Mouse (Mus musculus): ENCODE results near the gene Pla2g2d. TPM values are rescaled to one million over a fixed set of nuclear protein-coding genes. Genes with fewer than 3 reads are reported as not detected.

Gene Pla2g2d
- total and polyA plus RNA-seq, 3 experiments, result not detected

DNA sequence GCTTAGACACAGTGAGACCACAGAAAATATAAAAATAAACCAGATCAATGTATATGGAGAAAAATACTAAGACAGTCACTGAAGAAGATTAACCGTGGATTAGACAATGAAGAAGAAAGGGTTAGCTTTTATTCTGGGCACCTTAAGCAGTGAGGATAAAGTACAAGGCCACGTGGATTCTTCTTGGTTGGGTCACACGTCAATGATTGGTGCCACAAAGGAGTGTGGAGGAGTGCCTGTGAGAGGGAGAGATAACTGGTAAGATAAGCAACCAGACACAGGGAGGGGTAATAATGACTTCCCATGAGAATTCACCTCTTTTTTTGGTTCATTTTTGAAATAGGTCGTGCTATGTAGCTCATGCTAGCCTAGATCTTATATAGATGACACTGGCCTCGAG, 3.1 kb upstream of the Pla2g2d start:
- H3K27me3 ChIP-seq (ENCODE audit: control insufficient read depth in 1 of 2, insufficient read depth in 2 of 2, low read length in 2 of 2), result no peaks in the 10 kb centered on the region
- no peaks in the 10 kb centered on the region for H3K79me2 ChIP-seq (ENCODE audit: control insufficient read depth, insufficient read depth, low read length, poor library complexity)
- H3K9ac ChIP-seq (ENCODE audit: control insufficient read depth, low read depth, low read length, poor library complexity, severe bottlenecking), result no peak overlapping the region
- no peak for DNase-seq (ENCODE audit: low read depth, low spot score)
- no peaks in the 10 kb centered on the region for H3K4me1 ChIP-seq (ENCODE audit: control insufficient read depth in 1 of 2, insufficient read depth in 2 of 2, low read length in 2 of 2)
- TF ChIP-seq KAT2A (conservative IDR thresholded peaks at IDR 0.05; ENCODE audit: low read depth, low read length), result no peak
- TF ChIP-seq ELF1 (IDR thresholded peaks at IDR 0.05; ENCODE audit: low read depth, low read length), result no peak
- TF ChIP-seq POLR2AphosphoS2 (IDR thresholded peaks at IDR 0.05; ENCODE audit: low read length), result no peak
- TF ChIP-seq POLR2A (IDR thresholded peaks at IDR 0.05; ENCODE audit: control insufficient read depth in 1 of 2, insufficient read depth in 1 of 2, low read depth in 1 of 2, low read length in 2 of 2, poor library complexity in 1 of 2), result no peak
- TF ChIP-seq MEF2A (IDR thresholded peaks at IDR 0.05; ENCODE audit: extremely low read depth, insufficient replicate concordance, low read depth, low read length, poor library complexity, severe bottlenecking), result no peak
- TF ChIP-seq JUND (IDR thresholded peaks at IDR 0.05; ENCODE audit: low read depth, low read length), result no peak
- TF ChIP-seq ZNF384 (IDR thresholded peaks at IDR 0.05; ENCODE audit: low read depth, low read length), result no peak
- H3K4me3 ChIP-seq (ENCODE audit: control insufficient read depth in 1 of 2, insufficient read depth in 1 of 2, low read depth in 2 of 2, low read length in 2 of 2), result no peak overlapping the region
- H3K27ac ChIP-seq (ENCODE audit: control insufficient read depth, low read depth, low read length), result no peak overlapping the region
- no peaks in the 10 kb centered on the region for H3K36me3 ChIP-seq (ENCODE audit: control insufficient read depth in 1 of 2, insufficient read depth in 2 of 2, low read length in 2 of 2)
- no peaks in the 10 kb centered on the region for H3K9me3 ChIP-seq (replicated peaks; ENCODE audit: insufficient read depth, low read length)

DNA sequence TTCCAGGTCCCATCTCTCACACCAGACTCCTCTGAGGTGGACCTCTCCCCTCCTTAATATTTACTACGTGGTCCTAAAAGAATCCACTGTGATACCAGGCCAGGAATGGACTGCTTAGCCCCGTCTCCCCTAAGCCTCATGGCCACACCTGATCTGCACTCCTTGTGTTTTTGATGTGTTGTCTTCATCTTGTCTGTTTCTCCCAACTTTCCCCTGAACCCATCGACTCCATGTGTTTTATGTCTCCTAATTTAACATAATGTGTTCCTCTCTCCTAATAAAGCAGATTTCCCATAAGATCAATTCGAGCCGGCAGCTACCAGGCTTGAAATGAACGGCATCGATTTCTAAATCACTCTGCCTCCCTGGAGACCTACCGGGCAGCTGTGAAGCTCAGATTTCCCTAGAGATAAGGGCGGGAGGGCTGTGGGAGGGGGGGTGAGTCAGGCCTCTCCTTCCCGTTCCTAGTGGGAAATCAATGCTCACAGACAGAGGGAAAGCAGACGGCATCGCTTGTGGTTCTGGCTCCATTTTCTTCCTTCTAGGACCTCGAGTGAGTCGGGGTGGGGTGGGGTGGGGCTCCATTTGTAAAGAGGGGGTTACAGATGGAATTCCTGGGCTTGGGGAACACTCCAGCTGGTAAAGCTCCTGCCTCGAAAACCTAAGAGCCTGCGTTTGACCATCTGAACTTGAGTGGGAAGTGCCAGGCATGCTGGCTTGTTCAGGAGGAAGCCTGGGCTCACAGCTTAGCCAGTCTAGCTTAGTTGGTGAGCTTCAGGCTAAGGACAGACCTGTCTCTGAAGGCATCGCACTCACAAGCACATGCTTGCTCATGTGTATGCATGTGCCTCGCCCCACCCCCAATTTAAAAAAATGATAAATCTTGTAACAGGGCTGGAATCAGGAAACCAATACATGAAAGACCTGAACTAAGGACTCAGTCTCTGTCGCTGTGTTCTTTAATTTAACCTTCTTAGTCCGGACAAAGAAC, 2.2 kb downstream of the Pla2g2d start:
- Histone ChIP-seq H3K4me3 (ENCODE audit: control insufficient read depth in 1 of 2, insufficient read depth in 1 of 2, low read depth in 2 of 2, low read length in 2 of 2) (no peak overlapping the region), H3K27me3 (ENCODE audit: control insufficient read depth in 1 of 2, insufficient read depth in 2 of 2, low read length in 2 of 2) (no peaks in the 10 kb centered on the region), H3K36me3 (ENCODE audit: control insufficient read depth in 1 of 2, insufficient read depth in 2 of 2, low read length in 2 of 2) (no peaks in the 10 kb centered on the region), H3K27ac (ENCODE audit: control insufficient read depth, low read depth, low read length) (no peak overlapping the region), H3K4me1 (ENCODE audit: control insufficient read depth in 1 of 2, insufficient read depth in 2 of 2, low read length in 2 of 2) (no peaks in the 10 kb centered on the region), H3K79me2 (ENCODE audit: control insufficient read depth, insufficient read depth, low read length, poor library complexity) (no peaks in the 10 kb centered on the region), H3K9me3 (replicated peaks; ENCODE audit: insufficient read depth, low read length) (no peaks in the 10 kb centered on the region), H3K9ac (ENCODE audit: control insufficient read depth, low read depth, low read length, poor library complexity, severe bottlenecking) (no peak overlapping the region)
- no peak for TF ChIP-seq TAL1 (IDR thresholded peaks at IDR 0.05; ENCODE audit: low read length)
- TF ChIP-seq USF1 (IDR thresholded peaks at IDR 0.05; ENCODE audit: low read depth, low read length), result no peak
- no peak for TF ChIP-seq MYC (IDR thresholded peaks at IDR 0.05; ENCODE audit: low read depth, low read length)
- no peak for TF ChIP-seq ZNF384 (IDR thresholded peaks at IDR 0.05; ENCODE audit: low read depth, low read length)
- no peak for TF ChIP-seq EP300 (IDR thresholded peaks at IDR 0.05; ENCODE audit: low read depth in 1 of 2, low read length in 2 of 2)
- no peak for TF ChIP-seq TCF12 (IDR thresholded peaks at IDR 0.05; ENCODE audit: low read depth, low read length)
- no peak for TF ChIP-seq POLR2A (IDR thresholded peaks at IDR 0.05; ENCODE audit: control insufficient read depth in 1 of 2, insufficient read depth in 1 of 2, low read depth in 1 of 2, low read length in 2 of 2, poor library complexity in 1 of 2)
- no peak for TF ChIP-seq MYB (IDR thresholded peaks at IDR 0.05; ENCODE audit: low read depth, low read length)
- no peak for TF ChIP-seq TBP (IDR thresholded peaks at IDR 0.05; ENCODE audit: low read depth, low read length)
- no peak for TF ChIP-seq POLR2AphosphoS2 (IDR thresholded peaks at IDR 0.05; ENCODE audit: low read length)
- TF ChIP-seq GABPA (IDR thresholded peaks at IDR 0.05; ENCODE audit: low read depth, low read length), result no peak
- TF ChIP-seq SIN3A (IDR thresholded peaks at IDR 0.05; ENCODE audit: low read length), result no peak
- no peak for TF ChIP-seq NRF1 (IDR thresholded peaks at IDR 0.05; ENCODE audit: insufficient read depth, low read depth, low read length, poor library complexity, severe bottlenecking)
- TF ChIP-seq CHD1 (IDR thresholded peaks at IDR 0.05; ENCODE audit: low read depth, low read length), result no peak
- TF ChIP-seq ZMIZ1 (IDR thresholded peaks at IDR 0.05; ENCODE audit: low read depth, low read length), result no peak
- TF ChIP-seq ZC3H11A (IDR thresholded peaks at IDR 0.05; ENCODE audit: low read depth, low read length), result no peak
- no peak for TF ChIP-seq POLR2AphosphoS5 (IDR thresholded peaks at IDR 0.05; ENCODE audit: borderline replicate concordance, low read depth, low read length)
- TF ChIP-seq MAFK (IDR thresholded peaks at IDR 0.05; ENCODE audit: borderline replicate concordance, low read depth, low read length), result no peak
- DNase-seq (ENCODE audit: low read depth, low spot score), result no peak
